Mouse (Mus musculus) adrenal gland, postnatal 36 days (tissue): Measurements from ENCODE around the gene Abl2. TPM values are rescaled to one million over a fixed set of nuclear protein-coding genes. Genes with fewer than 3 reads are reported as not detected.
"Not testable (repeated sequence)": the region's sequence is repeated elsewhere in the genome, so short reads cannot be mapped to it uniquely, and the experiment has no call there.

Source experiments
- DNase-seq, 2 experiments: peaks; one replicate each; pipeline ENCODE4 v3.0.0; 2021; ENCODE audit warnings: mixed read lengths in 1 of 2
- total RNA-seq, 2 experiments: library from RNA; stranded (reverse); gene quantifications; 2 replicates each; pipeline ENCODE4 v1.2.3; 2021

Abl2 gene
- total RNA-seq, 2 experiments from 2014 or later = 21.5 to 27.2 TPM

DNA sequence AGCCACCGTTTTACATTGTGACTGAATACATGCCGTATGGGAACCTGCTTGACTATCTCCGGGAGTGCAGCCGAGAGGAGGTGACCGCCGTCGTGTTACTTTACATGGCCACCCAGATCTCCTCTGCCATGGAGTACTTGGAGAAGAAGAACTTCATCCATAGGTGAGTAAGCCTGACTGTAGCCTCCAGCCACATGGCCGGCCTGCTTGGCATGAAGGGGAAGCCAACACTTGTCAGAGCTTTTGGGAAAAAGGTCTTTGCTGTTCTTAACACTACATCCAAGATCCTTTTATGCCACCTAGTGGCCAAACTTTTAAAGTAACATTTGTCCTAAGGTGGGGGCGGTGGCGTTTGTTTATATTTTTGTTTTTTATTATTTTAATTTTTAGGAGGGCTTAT lies 74.5 kb downstream of the Abl2 start:
- DNase-seq = peak; percentile 24 to 39

DNA sequence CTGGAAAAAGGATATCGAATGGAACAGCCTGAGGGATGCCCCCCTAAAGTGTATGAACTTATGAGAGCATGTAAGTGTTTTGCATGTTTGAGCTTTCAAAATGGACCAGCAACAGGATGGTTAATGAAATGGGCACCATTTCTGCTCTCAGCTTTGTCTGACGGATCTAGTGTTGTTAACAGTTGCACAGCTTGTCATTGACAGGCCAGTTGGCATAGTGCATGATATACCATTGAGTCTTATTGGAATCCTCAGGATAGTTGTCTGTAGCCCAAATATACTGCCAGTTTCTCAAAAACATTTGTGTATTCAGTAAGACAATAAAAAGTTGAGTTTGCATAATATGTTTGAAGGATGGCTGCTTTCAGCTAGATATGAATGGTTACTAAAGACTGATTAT lies 76.6 kb downstream of the Abl2 start:
- DNase-seq = no peak

DNA sequence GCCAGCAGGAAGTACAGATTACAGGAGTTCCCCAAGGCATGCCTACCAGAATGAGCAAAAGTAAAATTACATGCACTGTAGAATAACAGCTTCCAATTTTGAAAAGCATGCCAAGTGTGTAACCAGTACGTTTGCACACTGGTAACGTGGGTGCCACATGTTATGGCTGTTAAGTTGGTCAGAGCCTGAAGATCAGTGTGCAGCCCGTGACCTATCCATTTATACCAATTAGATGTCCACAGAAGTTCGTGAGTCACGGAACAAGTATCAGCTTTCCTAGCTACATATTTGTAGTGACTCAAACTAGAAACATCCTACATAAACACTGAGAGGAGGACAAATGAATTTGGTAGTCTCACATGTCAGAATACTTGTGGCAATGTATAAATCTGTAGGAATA lies 80.9 kb downstream of the Abl2 start:
- no peak for DNase-seq

DNA sequence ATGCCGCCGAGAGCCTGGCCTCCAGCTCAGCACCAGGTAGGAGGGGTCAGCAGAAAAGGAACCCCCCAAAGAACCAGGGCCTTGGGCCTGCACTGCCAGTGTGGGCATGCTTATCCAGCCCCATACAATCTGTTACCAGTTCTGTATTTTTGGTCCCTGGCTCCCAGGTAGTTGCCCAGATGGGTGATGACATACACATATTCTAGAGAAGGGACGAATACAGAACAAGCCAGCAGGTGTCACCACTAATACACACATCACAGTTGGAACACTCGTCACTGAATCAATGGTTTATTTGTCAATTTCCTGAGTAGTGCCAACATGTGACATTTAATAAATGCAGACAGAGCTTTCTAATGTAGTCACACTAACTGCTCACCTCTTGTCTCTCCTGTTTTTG lies 82.0 kb downstream of the Abl2 start:
- DNase-seq = no peak

DNA sequence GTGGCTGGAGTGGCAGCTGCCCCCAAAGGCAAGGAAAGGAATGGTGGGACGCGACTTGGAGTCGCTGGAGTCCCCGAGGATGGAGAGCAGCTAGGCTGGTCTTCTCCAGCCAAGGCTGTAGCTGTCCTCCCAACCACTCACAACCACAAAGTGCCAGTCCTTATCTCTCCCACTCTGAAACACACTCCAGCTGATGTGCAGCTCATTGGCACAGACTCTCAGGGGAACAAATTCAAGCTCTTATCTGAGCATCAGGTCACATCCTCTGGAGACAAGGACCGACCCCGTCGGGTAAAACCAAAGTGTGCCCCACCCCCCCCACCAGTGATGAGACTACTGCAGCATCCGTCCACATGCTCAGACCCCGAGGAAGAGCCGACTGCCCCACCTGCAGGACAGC lies 83.2 kb downstream of the Abl2 start:
- DNase-seq = no peak

DNA sequence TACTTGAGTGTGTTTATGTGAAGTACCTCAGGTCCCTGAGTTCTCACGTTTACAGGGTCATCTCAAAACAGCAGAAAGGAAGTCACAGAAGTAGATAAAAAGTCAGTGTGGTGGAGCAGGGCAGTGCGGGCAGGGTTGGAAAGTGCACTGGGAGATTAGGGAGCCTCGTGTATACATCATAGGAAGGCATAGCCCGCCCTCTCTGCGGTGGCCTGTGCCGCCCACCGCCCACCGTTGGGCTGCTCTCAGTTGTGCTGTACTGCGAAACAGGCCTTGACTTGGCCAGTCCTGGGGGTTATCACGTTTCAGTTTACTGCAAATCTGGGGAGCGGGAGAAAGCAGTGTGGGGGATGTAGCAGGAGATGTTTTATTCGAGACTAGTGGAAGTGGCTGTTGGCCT lies 84.2 kb downstream of the Abl2 start:
- DNase-seq = no peak

DNA sequence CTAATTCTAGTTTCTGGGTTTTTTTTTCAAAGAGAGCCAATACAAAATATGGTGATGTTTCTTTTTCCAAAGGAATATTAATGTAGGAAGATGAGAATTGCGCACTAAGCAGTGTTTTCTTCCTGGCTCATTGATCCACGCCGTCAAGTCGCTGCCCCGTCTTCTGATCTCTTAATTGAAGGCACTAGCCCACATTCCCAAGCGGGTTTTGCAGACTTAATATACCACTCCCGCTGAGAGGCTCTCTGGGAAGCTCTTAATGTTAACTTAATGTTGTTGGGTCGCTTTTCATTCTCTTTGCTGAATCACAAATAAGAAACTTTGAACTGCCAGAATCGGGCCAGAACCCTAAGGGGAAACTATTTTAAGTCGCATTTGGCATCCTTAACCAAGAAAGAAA lies 85.5 kb downstream of the Abl2 start:
- DNase-seq = no peak

DNA sequence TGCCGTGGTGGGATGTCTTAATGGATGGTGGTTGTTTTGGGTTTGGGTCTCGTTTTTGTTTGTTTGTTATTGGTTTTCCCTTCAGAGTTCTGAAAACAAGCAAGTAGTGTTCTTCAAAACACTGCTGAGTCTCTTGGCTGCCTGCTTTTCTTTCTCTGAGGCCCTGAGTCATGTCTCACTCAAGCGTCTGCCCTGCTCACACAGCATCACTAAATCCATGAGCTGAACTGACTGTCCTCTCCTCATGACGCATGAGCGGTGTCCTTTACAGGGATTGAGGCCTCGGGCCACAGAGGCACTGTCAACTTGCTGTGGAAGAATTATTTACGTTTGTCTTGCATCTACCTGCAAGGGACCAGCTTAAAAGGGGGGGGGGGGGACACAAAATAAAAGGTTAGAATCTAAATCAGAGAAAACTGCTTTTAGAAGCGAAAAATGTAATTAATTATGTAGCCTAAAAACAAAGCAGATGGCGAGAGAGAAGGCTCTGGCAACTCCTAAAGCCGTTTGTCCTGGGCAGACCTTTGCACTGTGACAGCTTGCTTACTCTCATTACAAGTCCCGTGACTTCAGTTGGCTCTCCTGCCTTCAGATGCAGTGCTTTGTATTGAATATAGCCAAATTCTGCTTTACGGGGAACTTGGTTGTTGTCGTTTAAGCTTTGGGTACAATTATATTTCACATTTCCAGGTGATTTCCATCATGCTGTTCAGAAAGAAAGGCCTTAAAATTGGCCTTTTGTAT lies 86.4 kb downstream of the Abl2 start:
- peak in 1 of 2 experiments; percentile 50 for DNase-seq

DNA sequence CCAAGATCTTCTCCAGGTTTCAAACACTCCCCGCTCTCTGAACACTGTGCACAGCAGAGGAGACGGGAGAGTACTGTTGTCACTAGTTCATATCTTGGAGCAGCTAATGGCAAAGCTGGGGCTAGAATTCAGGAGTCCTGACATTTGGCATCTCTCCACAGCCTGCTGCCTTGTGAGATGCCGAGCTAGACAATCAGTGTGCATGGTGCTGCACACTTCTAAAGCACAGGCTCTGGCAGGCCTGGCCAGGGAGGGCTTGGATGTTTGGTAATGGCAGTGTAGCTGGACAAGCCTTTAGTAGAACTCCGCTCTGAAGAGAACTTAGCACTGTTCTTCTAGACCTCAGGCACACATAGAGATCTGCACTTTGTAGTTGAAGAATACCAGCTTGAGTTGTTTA lies 87.4 kb downstream of the Abl2 start:
- DNase-seq = no peak

DNA sequence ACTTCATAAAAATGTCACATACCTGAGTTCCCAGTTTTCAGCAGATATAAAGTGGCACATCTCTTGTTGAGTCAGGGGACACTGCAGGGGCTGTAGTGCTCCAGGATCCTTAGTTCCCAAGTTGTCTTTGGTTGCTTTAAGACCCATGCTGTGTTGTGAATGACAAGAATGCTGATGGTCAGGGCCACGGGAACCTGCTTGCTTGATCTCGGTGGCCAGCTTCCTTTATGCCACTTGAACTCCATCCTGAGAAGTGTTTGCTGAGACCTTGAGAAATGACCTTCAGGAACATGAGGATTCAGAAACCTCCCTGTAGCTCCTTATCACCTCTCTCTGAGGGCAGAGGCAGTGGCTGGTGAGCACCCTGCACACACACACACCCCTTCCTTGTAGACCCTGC lies 90.1 kb downstream of the Abl2 start:
- DNase-seq = no peak

DNA sequence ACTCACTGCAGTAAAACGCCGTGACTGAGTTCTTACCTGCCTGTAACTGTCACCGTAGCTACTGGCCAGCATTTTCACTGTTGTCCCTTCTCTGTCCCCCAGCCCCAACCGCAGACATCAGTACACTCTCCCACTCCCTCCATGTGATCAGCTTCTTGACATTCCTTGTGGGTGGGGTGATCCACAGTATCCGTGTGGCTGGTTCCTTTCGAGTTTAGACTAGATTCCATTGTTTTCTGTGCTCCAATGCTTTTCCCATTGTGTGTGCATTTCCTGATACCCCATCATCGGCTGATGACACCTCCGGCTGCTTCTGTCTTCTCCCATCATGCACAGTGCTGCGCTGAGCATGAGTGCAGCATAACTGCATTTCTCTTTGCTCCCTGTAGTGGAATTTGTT lies 92.0 kb downstream of the Abl2 start:
- DNase-seq = no peak

DNA sequence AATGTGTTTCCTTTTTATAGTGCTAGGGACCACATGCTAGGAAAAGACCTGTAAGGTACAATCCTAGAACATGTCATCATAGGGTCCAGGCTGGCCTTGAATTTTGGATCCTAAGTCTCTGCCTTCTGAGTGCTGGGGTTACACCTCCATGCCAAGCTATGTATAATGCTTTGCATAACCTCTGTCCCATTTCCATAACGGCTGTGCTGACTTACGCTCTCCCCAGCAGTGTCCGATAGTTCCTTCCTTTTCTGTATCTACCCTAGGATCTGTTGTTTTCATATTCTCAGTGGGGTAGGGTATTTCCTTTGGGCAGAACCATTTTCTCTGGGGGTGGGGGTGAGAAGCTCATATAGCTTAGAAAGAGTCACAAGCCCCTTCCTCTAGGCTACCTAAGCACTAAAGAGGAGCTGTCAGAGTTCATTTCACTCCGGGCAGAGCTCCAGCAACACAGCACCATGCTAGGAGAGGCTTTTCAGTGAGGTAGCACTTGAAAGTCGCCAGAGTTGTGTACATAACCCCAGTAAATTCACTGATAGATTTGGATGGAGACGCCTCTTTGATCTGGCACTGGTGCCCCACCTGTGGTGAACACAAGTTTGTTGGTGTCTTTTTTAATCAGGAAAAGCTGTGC lies 93.7 kb downstream of the Abl2 start:
- no peak for DNase-seq

DNA sequence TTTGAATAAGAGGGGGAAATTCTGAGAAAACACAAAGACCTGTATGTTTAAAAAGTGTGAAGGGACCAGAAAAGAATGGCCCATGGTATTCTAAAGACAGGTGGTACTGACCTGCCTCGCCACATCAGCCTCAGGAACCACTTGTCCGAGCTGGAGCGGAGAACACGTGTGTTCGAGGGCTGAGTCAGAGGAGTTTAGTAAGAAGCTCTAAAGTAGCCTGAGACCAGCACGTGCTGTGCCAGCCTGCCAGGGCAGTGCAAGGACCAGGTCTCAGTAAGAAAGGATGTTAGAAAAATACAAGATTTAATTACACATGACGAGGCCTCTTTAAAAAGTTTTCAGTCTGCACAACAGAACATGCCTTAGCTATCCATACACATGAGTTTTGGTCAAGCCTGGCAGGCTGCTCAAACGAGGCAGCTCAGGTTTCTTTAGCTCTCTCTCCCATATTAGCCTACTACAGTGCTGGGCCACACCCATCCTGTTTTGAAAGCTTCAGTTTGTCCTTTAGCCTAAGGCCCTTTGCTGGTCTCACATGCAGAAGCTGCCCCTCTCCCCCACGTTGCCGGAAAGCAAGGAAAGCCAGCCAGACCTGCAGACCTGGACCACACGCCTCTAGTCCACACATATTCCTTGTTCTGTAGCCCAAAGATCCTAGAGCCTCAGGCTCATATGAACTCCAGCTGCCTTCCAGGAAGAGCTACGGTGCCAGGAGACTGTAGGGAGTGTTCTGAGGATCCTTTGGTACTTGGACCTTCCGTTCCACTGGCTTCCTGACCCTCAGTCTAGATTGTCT lies 96.3 kb downstream of the Abl2 start:
- DNase-seq = no peak

DNA sequence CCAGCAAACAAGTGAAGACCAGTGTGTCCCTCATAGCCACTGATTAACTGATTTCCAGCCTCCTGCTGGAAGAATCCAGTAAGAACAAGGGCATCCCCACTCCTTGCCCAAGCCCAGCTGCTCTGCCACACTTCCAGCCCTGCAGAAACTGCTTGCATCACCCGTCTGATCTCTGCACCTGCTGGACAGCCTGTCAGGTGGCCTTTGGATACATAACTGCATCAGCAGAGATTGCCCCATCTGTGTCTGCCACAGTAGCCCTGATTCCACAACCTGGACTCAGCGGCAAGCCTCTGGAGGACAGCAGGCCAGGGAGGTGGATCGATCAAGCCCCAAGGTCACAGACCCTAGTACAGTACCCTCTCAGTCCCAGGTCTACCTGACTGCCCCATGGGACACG lies 98.9 kb downstream of the Abl2 start:
- DNase-seq = no peak

DNA sequence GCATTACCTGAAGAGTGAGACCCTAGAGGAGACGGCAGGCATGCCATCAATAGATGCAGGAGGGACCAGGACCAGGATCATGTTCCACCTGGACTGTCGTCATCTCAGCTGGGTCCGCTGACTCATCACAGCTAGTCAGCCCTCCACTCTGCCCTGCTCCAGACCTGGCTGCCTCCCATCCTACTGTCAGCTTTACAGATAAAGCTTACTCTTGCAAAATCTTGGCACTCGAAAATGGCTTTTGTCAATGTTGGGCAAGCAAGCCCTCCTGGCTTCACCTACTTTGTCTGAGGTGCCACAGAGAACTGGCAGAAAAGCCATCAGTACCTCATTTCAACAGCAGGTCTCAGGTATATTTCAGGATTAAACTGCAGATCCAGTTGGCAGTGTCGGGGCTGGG lies 100.1 kb downstream of the Abl2 start:
- DNase-seq = peak; percentile 61 to 71

DNA sequence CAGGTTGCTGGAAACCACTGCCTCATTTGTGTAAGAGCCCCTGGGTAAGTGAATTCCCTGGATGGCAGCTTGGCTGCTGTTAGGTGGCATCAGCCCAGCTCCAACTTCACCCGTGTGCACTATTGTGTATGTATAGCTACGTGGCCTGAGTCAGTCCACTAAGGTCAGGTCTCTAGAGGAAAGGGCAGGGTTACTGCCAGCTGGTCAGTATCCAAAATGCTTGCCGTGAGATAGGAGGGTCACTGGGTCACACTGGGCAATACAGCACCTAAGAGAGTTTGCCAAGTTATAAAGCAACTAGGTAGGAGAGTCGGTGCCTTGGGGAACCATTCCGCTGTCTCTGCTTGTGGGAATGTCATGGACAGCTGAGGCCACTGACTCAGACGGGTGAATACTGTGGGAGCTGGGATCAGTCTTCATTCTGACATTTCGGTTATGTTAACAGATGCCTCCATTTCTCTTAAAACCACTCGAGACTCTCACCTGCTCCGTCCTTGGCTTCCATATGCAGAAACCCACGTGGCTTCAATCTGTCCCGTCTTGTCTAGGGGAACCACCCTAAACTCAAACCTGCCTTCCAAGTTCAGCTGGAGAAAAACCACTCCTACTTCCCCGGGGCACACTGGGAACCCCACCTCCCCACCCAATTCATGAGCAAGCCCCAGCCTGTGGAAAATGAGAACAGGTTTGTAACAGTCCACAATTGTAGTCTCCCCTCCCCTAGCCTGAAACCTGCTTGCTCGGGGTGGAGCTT lies 101.5 kb downstream of the Abl2 start:
- peak; percentile 53 to 62 for DNase-seq

DNA sequence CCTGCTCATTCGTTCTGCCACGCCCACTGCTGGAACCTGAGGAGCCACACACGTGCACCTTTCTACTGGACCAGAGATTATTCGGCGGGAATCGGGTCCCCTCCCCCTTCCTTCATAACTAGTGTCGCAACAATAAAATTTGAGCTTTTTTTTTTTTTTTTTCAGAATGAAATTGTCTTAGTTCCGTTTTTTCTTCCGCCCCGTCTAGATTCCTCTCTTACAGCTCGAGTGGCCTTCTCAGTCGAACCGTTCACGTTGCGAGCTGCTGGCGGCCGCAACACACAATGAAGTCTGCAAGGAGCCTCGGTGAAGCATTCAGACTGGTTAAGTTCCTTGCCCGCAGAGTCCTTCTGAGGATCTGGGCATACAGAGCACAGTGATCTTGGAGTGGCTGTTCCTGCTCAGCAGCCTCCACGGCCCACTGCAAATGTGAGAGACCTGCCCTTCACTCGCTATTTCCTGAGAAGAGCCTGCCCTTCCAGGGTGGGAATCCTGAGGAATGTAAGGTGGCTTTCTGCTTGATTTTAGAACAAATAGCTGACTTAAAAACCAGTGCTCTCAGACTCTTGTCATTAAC lies 102.2 kb downstream of the Abl2 start:
- not testable (repeated sequence) for DNase-seq

DNA sequence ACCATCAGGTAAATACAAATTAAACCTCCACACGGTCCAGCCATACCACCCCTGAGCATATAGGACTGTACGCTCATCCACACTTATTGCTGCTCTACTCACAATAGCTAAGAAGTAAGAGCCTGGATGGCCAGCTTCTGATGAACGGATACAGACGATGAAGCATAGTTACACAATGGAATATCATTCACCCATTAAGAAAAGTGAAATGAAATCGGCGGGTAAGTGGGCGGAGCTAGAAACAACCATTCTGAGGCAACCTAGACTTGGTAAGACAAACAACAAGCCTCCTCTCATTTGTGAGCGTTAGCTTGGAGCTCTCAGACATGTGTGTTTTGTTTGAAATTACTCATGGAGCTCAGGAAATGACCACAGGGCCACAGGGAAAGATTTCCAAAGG lies 107.2 kb downstream of the Abl2 start:
- DNase-seq = no peak

DNA sequence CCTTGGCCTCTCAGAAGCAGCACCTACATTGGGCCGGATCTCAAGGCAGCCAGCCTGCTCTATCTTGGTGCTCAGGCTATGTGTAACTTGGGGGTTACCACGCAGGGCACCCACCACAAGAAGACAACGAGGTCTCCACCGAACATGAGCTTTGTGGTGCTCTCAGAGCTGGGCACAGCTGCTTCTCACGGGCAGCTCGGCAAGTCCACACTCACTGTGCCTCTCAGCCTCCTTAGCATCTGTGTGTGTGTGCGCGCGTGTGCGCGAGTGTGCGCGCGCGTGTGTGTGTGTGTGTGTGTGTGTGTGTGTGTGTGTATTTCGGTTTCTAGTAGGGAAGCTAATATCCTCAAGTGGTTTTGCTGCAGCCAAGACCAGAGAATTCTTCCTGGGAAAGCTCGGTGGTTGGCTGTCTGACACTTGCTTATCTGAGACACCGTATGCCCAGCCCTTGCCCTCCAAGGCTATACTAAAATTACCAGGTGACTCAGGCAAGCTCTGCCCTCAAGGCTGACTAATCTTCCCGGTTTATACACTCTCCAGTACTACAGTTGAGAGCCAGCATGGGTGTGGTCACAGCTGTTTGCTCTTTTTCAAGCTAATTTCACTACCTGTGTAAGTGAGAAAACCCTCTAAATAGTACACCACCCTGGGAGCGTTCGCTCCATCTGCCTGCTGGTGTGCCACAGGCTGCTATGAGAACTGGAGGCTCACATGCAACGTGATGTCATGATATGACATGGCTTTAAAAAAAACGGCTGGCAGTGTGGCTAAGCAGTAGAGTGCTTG lies 108.7 kb downstream of the Abl2 start:
- peak; percentile 55 to 59 for DNase-seq

DNA sequence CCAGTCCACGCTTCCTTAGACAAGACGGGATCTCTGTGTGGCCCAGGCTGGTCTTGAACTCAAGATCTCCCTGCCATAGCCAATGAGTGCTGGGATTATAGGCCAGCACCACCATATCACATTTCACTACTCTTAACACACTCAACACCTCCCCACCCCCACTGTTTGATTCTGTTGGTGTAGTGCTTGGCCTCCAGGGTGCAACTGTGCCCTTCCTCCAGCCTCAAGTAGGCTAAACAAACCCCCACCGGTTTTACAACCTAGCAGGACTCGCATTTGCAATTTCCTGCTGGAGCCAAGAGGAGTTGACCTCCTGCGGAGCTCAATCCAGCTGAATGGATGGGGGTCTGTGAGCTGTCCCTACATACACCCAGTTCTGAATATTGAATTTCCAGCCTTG lies 110.0 kb downstream of the Abl2 start:
- no peak for DNase-seq
